Mouse (Mus musculus): ENCODE measurements around the gene H2-Q1. TPM values are rescaled to one million over a fixed set of nuclear protein-coding genes. Genes with fewer than 3 reads are reported as not detected.
A peak's percentile ranks its signal among the peaks of the same experiment; 100 is the strongest.
"Not testable (repeated sequence)": the region's sequence is repeated elsewhere in the genome, so short reads cannot be mapped to it uniquely, and the experiment has no call there.

The H2-Q1 gene
- under 1 TPM in 2 of 3 experiments, not detected in 1; 0.23 to 0.24 TPM for polyA plus RNA-seq (2017; shearing (Covaris generic))

GRCm38 (mm10) chr17:35320327-35321081, at the start of gene H2-Q1:
Gene H2-Q1, plus strand, starts transcription at chr17:35320405.
- ATAC-seq = no peak

GRCm38 (mm10) chr17:35272249-35272648, 48.0 kb upstream of the H2-Q1 start:
- ATAC-seq = no peak

DNA sequence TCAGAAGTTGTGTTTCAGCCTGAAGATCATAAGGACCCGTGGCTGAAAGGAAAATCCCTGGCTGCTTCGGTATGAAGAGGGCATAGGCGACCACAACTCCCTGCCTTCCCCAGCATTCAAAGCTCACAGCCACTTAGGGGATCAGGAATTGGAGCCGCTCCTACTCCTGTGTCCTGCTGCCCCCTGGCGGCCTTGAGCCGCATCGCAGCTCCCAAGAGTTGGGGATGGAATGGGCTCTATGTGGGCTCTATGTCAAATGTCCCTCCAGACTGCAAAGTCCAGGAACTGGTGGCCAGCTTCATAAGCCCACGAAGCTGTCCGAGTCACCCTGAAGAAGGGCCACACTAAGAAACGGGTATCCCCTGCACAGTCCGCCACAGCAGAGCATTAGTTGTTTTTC, 45.4 kb upstream of the H2-Q1 start:
- ATAC-seq = peak; percentile 67

GRCm38 (mm10) chr17:35276304-35276864, 43.8 kb upstream of the H2-Q1 start:
- ATAC-seq = no peak

DNA sequence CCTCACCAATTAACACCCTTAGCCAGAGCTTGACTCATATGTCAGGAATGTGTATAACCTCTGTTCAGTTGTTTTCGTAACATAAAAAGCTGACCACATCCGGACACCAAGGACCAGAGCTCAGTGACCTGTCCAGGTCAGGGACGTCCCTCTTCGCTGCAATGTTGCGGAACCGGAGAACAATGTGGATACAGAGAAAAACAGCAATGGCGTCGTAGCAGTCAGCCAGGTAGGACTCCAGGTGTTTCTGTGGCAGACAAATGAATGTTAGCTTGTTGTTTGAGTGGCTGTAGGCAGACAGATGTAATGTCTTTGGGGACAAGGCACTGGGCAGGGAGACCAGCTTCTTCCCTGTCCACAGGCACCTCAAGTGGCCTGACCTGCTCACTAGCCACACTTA, 42.2 kb upstream of the H2-Q1 start:
- ATAC-seq = no peak

DNA sequence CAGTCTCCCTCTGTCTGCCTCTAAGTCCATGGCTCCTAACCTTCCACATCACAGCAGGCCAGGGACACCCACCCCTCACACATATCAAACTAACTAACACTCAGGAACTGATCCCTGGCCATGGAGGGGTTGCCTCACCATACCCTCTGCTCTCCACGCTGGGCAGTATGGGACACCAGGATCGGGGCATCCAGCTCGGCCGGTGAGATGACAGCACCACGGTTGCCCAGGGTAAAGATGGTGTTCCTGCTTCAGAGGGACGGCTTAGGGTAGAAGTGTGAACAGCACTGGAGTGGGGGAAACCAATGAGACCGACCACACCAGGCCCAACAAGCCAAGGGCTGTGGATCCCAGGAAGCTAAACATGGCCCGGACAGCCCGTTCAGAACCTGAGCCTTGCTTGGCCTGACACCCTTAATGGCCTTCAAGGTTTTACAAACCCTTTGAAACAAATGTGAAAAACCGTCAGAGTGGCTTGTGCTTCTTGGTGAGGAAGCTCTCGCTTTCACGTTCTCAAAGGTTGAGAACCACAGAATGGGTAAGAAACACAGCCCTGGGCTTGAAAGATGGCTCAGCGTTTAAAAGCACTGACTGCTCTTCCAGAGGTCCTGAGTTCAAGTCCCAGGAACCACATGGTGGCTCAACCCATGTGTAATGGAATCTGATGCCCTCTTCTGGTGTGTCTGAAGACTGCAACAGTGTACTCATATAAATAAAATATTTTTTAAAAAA, 41.1 kb upstream of the H2-Q1 start:
- ATAC-seq = no peak

- ATAC-seq = no peak
Measured at GRCm38 (mm10) chr17:35280276-35280675, 39.9 kb upstream of the H2-Q1 start.

- no peak for ATAC-seq
Measured at GRCm38 (mm10) chr17:35285431-35285830, 34.8 kb upstream of the H2-Q1 start.

DNA sequence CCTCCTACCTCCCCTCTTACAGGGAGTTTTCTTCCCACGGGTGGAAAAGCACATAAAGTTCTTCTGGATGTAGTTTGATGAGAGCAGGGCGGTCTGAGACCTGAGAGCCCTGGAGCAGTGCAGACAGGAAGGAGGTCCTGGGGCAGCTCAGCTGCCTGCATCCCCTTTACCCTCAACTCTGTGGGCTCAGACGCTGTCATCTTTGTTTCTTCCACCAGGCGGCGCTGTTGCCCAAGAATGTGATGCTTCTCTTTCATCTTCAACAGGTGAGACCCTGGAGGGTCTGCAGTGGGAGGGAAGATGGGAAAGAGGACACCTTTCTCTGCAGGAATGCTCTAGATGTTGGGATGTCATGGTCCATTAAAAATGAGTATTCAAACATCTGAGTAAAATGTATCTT, 24.4 kb upstream of the H2-Q1 start:
- not testable (repeated sequence) for ATAC-seq

- ATAC-seq = not testable (repeated sequence)
Measured at GRCm38 (mm10) chr17:35300261-35300945, 19.8 kb upstream of the H2-Q1 start.

DNA sequence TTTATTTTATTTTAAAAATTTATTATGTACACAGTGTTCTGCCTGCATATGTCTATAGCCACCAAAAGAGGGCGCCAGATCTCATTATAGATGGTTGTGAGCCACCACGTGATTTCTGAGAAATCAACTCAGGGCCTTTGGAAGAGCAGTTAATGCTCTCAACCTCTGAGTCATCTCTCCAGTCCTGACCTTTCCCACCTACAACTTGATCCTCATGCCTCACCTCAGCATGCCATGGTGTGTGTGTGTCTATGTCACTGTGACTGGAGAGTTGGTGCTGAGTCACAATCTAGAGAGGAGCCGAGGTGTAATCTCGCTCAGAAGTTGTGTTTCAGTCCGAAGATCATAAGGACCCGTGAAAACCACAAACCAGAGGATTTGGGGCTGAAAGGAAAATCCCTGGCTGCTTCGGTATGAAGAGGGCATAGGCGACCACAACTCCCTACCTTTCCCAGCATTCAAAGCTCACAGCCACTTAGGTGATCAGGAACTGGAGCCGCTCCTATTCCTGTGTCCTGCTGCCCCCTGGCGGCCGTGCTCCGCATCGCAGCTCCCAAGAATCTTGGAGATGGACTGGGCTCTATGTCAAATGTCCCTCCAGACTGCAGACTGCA, 18.5 kb upstream of the H2-Q1 start:
- ATAC-seq = peak; percentile 85

DNA sequence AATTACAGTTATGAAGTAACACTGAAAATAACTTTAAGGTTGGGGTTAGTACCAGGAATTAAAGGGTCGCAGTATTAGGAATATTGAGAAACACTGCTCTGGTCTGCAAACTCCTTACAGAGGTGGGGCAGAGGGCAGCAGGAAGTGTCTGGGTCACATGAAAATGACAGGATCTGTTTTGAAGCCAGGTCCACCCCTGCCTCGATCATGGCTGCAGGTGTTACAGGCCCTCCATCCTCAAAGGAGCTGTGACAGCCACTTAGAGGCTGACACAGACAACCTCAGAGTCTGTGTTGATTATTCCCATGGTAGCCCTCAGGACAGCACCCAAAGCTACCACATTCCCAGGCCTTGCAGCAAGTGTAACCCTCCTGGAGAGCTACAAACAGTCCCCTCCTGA, 16.9 kb upstream of the H2-Q1 start:
- no peak for ATAC-seq

GRCm38 (mm10) chr17:35303756-35304350, 16.4 kb upstream of the H2-Q1 start:
- ATAC-seq = no peak

DNA sequence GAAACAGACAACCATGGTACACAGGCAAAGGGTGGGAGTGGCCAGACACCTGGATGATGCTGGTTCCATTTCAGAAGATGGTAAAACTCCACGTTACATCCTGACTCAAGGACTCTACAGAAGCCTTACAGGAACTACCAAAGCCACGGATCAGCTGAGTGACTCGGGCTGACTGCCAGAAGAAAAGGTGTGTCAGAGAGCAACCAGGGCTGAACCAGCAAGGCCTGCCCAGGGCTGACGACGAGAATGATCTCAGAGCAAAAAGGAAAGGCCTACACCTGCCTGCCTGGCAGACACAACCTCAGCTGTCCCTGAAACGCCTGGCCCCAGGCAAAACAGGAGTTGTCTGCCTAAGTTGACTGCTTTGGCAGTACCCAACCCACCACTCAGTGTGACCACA, 15.7 kb upstream of the H2-Q1 start:
- no peak for ATAC-seq

DNA sequence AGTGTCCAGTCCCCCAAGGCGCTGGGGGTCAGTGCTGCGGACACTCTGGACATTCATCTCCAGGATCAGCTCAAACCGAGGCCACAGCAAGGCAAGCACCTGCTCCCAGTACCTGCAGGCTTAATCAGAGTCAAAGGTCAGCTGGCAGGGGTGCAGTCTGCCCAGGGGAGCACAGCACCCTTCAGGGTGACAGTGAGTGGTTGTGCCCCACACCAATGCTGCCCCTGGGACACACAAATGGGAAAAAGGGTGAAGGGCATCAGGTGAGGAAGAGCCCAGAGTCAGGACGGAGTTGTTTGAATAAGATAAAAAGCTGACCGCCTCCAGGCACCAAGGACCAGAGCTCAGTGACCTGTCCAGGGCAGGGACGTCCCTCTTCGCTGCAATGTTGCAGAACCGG, 15.3 kb upstream of the H2-Q1 start:
- ATAC-seq = not testable (repeated sequence)

DNA sequence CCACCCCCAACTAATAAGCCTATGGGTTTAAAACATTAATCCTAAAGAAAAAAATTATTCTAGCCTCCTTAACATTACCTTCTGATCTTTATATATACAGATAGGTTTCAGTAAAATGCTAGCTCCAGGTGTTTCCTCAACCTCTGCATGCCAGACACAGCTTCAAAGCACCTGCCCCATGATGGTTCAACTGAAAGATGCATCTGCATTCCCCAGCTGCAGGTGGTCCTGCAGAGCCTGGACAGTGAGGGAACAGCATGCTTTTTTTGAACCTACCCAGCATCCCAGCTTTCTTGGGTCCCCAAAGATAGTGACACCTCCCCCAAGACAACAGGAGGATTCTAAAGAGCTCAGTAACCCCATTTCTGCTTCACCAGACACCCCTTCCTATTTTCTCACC, 1.5 kb upstream of the H2-Q1 start:
- ATAC-seq = no peak

- not testable (repeated sequence) for ATAC-seq
Measured at GRCm38 (mm10) chr17:35325124-35325523, 4.9 kb downstream of the H2-Q1 start.

DNA sequence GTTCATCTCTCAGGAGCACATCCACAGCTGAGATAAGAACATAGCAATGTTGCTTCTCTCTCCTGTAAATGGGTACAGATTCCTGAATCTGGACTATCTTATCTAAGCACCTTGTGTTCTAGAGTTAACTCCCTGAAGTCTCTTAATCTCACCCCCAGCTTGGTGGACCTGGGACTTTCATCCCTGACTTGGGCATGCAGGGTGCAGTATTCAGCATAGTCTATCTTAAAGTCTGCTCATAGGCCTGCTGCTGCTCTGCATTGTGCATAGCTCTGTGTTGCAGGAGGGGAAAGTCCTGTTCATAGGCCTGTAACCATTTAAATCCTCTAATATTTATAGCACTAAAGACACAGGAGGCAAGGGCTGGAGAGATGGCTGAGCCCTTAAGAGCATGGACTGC, 5.8 kb downstream of the H2-Q1 start:
- not testable (repeated sequence) for ATAC-seq

DNA sequence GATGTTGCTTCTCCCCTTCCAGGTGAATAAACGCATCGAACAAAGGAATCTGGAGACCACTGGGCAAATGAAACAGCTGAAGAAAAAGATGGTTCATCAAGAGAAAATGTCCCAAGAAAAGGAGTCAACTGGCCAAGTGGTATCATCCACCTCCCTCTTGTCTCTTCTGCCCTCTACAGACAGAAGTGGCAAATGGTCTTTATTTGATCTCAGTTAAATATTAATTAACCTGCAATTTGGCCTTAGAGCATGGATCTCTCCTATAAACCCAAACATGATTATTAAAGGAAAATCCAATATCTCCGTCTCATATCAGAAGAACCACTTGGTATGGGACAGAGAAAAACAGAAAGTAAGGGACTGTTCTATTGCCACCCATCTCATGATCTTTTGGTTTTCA, 9.5 kb downstream of the H2-Q1 start:
- not testable (repeated sequence) for ATAC-seq

- ATAC-seq = peak; percentile 71
Measured at GRCm38 (mm10) chr17:35331546-35331945, 11.3 kb downstream of the H2-Q1 start.

- peak; percentile 52 for ATAC-seq
Measured at GRCm38 (mm10) chr17:35342071-35342671, 22.0 kb downstream of the H2-Q1 start, which contains the start of gene H2-Q2. Gene H2-Q2, plus strand, starts transcription at chr17:35342242.
